Mouse (Mus musculus) C3H10T1/2 (cell line): ENCODE data around the gene Acadm. TPM values are rescaled to one million over a fixed set of nuclear protein-coding genes. Genes with fewer than 3 reads are reported as not detected.

Experiments
- polyA plus RNA-seq, 2 experiments: library from polyadenylated mRNA; unstranded; fragments of >200 nt; fragmentation: generic; extraction: Trizol; gene quantifications; one replicate each; pipeline ENCODE4 v1.2.1; 2012; ENCODE audit warnings: missing spikeins in 2 of 2

Gene Acadm
- polyA plus RNA-seq: 10 to 100 TPM in 1 of 2 experiments, 1 to 10 TPM in 1; 4.8 to 94.6 TPM

DNA sequence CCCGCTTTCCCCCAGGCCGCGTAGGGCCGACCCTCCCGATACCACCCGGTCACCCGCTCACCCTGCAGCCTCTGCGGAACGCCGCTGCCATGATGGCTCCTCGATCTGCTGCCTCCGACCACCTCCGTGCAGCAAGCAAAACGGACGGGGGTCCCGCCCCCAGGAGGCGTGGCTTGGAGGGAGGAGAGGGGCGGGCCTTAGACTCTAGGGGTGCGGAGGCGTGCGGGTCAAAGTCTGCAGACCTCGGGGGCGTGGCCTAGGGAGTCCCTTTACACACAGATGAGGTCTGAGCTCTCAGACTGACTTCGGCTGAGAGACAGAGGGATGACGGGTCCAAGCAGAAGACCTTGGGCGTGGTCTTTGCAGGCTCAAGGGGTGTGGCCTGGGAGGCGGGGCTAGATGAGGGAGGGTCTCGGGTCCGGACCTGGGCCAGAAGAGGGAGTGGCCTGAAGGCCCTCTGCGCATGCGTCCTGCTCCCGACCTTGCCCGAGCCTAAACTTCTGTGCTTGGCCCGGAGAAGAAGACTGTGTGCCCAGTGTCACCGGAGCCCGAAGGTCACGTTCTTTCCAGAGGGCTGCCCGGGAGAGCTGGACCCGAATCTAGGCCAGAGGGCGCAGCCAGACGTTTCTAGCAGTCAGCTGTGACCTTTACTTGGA, at the start of gene Acadm:
Gene Acadm (minus strand): TSS at position 298 of the 656 bp plus-strand sequence.

DNA sequence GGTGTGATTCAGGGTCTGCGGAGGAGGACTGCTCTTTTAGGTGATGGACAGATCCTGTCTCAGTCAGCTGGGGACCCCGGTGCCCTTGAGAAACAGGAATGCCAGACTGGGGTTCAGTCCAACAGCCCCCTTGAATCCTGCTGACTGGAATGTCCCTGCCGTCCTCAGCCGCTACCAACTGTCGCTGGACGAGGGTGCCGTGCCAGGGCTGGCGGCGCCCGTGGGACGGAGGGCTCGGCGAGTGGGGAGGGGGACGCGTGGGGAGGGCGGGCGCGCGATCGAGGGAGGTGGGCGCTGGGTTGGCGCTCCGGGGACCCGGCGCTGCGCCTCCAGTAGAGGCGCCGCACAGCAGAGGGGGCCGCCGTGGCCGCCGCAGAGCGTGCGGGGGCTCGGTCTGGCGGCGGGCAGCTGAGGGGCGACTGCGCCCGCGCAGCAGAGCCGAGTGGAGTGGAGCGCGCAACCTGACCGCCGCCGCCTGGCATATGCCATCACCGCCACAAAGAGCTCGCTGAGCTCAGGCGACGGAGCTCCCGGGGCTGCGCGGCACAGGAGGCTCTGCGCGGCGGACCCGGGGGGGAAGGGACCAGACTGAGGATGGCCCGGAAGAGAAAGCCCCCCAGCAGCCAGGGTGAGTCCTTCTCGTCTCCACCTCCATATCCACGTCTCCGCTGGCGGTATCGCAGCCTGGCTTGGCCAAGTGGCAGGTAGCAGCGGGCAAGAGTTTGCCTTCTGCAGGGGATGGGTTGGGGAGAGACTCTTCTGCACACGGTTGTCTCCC, 28.9 kb upstream of the Acadm start, which contains the start of gene Slc44a5:
Gene Slc44a5 (plus strand): TSS at position 266 of the 778 bp plus-strand sequence.

DNA sequence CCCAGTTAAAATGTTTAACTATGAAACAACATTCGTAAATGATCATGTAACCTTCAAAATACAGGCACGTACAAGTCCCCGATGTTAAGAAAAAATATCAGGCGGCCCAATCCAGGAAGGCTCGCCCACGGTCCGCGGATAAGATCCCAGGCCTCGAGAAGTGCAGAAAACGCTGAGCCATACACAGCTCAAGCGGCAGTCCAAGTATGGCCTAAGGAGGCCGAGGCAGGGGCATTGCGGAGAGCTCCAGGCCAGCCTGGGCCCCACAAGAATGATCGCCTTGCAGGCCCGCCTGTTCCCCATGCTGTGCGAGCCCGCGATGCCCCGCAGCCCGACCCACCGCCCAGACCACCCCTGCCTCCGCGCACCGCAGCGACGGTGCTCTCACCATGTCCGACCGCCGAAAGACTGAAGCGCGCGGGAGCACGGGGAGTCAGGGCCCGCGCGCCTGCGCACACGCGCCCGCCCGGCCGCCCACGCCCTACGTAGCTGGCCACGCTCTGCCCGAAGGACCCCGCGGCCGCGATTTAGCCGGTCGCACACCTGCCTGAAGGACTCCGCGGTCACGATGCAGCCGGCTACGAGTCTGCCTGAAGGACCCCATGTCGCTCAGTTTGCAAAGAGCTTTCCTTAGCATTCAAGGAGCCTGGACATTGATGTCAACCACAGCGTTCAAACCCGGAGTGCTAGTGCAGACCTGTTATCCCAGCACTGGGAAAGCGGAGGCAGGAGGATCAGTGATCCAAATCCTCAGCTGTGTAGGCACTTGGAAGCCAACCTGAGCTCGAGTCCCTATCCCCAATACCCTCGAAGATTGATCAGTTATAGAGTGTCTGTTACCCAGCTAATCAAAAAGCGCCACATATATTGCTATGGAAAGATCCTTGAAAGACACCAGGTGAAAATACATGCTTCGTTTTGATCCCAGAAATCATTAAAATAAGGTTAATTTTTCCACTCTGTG, 31.6 kb downstream of the Acadm start, which contains the start of gene Rabggtb:
Gene Rabggtb (minus strand): TSS at position 464 of the 964 bp plus-strand sequence.

GRCm38 (mm10) chr3:153906136-153906871, 38.1 kb downstream of the Acadm start, which contains the start of gene Msh4:
Gene Msh4 (minus strand): TSS chr3:153906138.

Other genes with a start within 250 kb of the Acadm start
- not detected for gene St6galnac3, start 219.5 kb downstream of the Acadm start, polyA plus RNA-seq
- gene Asb17, start 100.4 kb downstream of the Acadm start, polyA plus RNA-seq: not detected
- under 1 TPM in 1 of 2 experiments, not detected in 1; 0.02 TPM for gene Msh4, start 38.5 kb downstream of the Acadm start, polyA plus RNA-seq
- 10 to 100 TPM in 1 of 2 experiments, 1 to 10 TPM in 1; 6.4 to 49.8 TPM for gene Rabggtb, start 31.6 kb downstream of the Acadm start, polyA plus RNA-seq
- under 1 TPM in 1 of 2 experiments, not detected in 1; 0.02 TPM for gene Slc44a5, start 28.8 kb upstream of the Acadm start, polyA plus RNA-seq